In the genomic region with DNA sequence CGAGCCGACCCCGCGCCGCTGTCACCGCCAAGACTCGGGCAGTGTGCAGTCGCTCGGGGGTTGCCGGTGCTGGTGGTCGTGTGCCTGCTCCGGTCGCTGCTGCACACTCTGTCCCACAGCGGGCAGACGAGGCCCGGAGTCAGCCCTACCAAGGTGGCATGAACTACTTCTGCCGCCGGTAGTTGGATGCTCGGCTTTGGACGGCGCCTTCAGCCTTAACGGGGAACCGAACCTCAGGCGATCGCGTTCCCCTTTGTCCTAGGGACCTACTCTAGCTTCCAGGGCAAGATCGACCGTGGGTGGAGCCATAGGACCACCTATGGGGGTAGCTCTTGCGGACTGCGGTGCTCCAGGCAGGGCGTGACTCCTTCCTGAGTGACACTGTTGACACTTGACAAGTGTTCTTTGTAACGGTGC, we compare ENCODE assay signal across 8 mouse cellular contexts. TPM values are rescaled to one million over a fixed set of nuclear protein-coding genes. Genes with fewer than 3 reads are reported as not detected.
DNase-seq lines count a peak whose midpoint lies in the region; ATAC-seq and TF ChIP-seq lines count a peak whose summit lies in the region.

No protein-coding gene starts in this region.

- peaks cover 27% of the 10 kb centered on the region for H3K36me3 ChIP-seq in erythroblast, embryonic 14.5 days (ENCODE audit: control insufficient read depth)
- H3K36me3 ChIP-seq in intestine, postnatal 0 days (ENCODE audit: control insufficient read depth, insufficient read depth), result no peaks in the 10 kb centered on the region
- no peaks in the 10 kb centered on the region for H3K36me3 ChIP-seq in myocyte (ENCODE audit: control insufficient read depth, insufficient read depth)

- H3K4me3 ChIP-seq in erythroblast, embryonic 14.5 days (replicated peaks), result peak overlapping the region; percentile 99
- peak overlapping the region; percentile 78 for H3K4me3 ChIP-seq in intestine, postnatal 0 days (ENCODE audit: low read depth, low read length)
- peak overlapping the region; percentile 44 for H3K4me3 ChIP-seq in myocyte

- under 1% methylated on average over 32 of the region's 32 CpGs for WGBS in intestine, postnatal 0 days

- peak overlapping the region; percentile 99 for H3K4me2 ChIP-seq in intestine, postnatal 0 days (replicated peaks; ENCODE audit: low read depth)
- peak overlapping the region; percentile 74 for H3K4me2 ChIP-seq in myocyte (ENCODE audit: low read depth)

- peak overlapping the region; percentile 48 for H3K9ac ChIP-seq in intestine, postnatal 0 days (ENCODE audit: low read depth, low read length)

- peak overlapping the region; percentile 37 for H3ac ChIP-seq in myocyte (ENCODE audit: control insufficient read depth, insufficient read length)

- no peaks in the 10 kb centered on the region; the same call in 1 of the 2 replicates for H3K9me3 ChIP-seq in erythroblast, embryonic 14.5 days (ENCODE audit: control insufficient read depth, low read length)
- no peaks in the 10 kb centered on the region for H3K9me3 ChIP-seq in intestine, postnatal 0 days (ENCODE audit: control insufficient read depth)

- peaks cover 50% of the 10 kb centered on the region for H3K4me1 ChIP-seq in erythroblast, embryonic 14.5 days (ENCODE audit: control insufficient read depth)
- H3K4me1 ChIP-seq in intestine, postnatal 0 days (replicated peaks; ENCODE audit: control insufficient read depth, insufficient read depth, low read length), result no peaks in the 10 kb centered on the region

- peaks cover 11% of the 10 kb centered on the region for H3K79me2 ChIP-seq in myocyte (ENCODE audit: control insufficient read depth, insufficient read depth)

- peak; percentile 16 for DNase-seq in cerebellum, adult 9-11 months
- no peak for DNase-seq in cerebellum, adult 8-10 months
- peak; percentile 77 for DNase-seq in ES-CJ7 (ENCODE audit: low read depth, low spot score)
- no peak for DNase-seq in ovary, adult 18-20 months (ENCODE audit: low spot score)

- TF ChIP-seq CTCF in intestine, postnatal 0 days (IDR thresholded peaks at IDR 0.05; ENCODE audit: low read depth), result no peak

- ATAC-seq in intestine, postnatal 0 days, result peak; percentile 18
- ATAC-seq in frontal cortex, adult (ENCODE audit: low TSS enrichment), result no peak

- peaks cover 23% of the 10 kb centered on the region for H3K27me3 ChIP-seq in erythroblast, embryonic 14.5 days (ENCODE audit: control insufficient read depth)
- H3K27me3 ChIP-seq in intestine, postnatal 0 days (replicated peaks; ENCODE audit: control insufficient read depth, insufficient read depth, low read length), result no peaks in the 10 kb centered on the region
- H3K27me3 ChIP-seq in myocyte (ENCODE audit: control insufficient read depth, insufficient read depth, insufficient read length), result no peaks in the 10 kb centered on the region

- no peak overlapping the region for H3K27ac ChIP-seq in intestine, postnatal 0 days (ENCODE audit: low read depth, low read length)

- TF ChIP-seq POLR2A in myocyte (IDR thresholded peaks at IDR 0.05; ENCODE audit: insufficient read length, low read depth), result no peak

TF ChIP-seq in myocyte, 11 proteins besides CTCF, POLR2A, EP300 and RAD21:
- no peak for TF ChIP-seq TCF3 (IDR thresholded peaks at IDR 0.05; ENCODE audit: insufficient read length, low read depth)
- no peak for TF ChIP-seq MAX (IDR thresholded peaks at IDR 0.05; ENCODE audit: low read depth)
- TF ChIP-seq REST (IDR thresholded peaks at IDR 0.05; ENCODE audit: insufficient read depth, insufficient read length), result no peak
- TF ChIP-seq E2F4 (IDR thresholded peaks at IDR 0.05; ENCODE audit: insufficient read depth), result no peak
- TF ChIP-seq SRF (IDR thresholded peaks at IDR 0.05; ENCODE audit: control insufficient read depth, insufficient read length, low read depth), result no peak
- no peak for TF ChIP-seq CEBPB (IDR thresholded peaks at IDR 0.05; ENCODE audit: insufficient read depth, poor library complexity, severe bottlenecking)
- no peak for TF ChIP-seq TCF12 (IDR thresholded peaks at IDR 0.05; ENCODE audit: insufficient read depth, poor library complexity, severe bottlenecking)
- TF ChIP-seq MYOD1 (IDR thresholded peaks at IDR 0.05; ENCODE audit: control insufficient read depth in 1 of 3, insufficient read length in 2 of 3, low read depth in 2 of 3), result no peak
- TF ChIP-seq POLR2AphosphoS2 (IDR thresholded peaks at IDR 0.05; ENCODE audit: insufficient read length, low read depth), result no peak
- TF ChIP-seq USF1 (IDR thresholded peaks at IDR 0.05; ENCODE audit: low read depth), result no peak
- TF ChIP-seq MYOG (IDR thresholded peaks at IDR 0.05; ENCODE audit: control insufficient read depth in 1 of 3, insufficient read depth in 1 of 3, insufficient read length in 2 of 3, low read depth in 2 of 3), result no peak

RNA-seq across cellular contexts. Expression of a gene that starts 0.4 kb away (rescaled TPM):
- polyA plus RNA-seq in erythroblast, embryonic 14.5 days (2012), result 0.55 and 0.86 TPM in 2 replicates
- 1.3 and 1.6 TPM in 2 replicates for polyA plus RNA-seq in intestine, postnatal 0 days (2015; fragmentation: Nextera tagmentation; extraction: Ambion mirVana)
- 3.7 TPM for polyA plus RNA-seq in myocyte (2012; fragmentation: generic; extraction: Trizol)

Comparison
In these comparisons a context has a peak if more than half of its experiments do, and no peak if none do; other contexts are left out.
1. DNase-seq: peak in cerebellum, adult 9-11 months (single experiment) and ES-CJ7 (single experiment); none in cerebellum, adult 8-10 months (single experiment) and ovary, adult 18-20 months (single experiment).
2. H3K4me3 ChIP-seq: peak in every context shown above with its lines; median percentile 99 in erythroblast, embryonic 14.5 days; 78 in intestine, postnatal 0 days; 44 in myocyte.